Mouse (Mus musculus) kidney, postnatal 0 days (tissue): ENCODE measurements around the gene Wdr90. TPM values are rescaled to one million over a fixed set of nuclear protein-coding genes. Genes with fewer than 3 reads are reported as not detected.

ENCODE experiments used
- ATAC-seq: fragments of 200-750 bp; cut with Nextera tagmentation; replicated peaks from 2 replicates; pipeline ENCODE4 v1.8.0; 2017; ENCODE audit warnings: low read depth, moderate number of reproducible peaks, moderate TSS enrichment, moderate library complexity; ENCODE audit not compliant: low FRiP score
- DNase-seq: peaks from one replicate; pipeline ENCODE4 v3.0.0-alpha.2; 2016; ENCODE audit warnings: low spot score
- H3K27ac ChIP-seq: fragments of 300-500 bp; sonication (generic); 2 replicates; pipeline ENCODE4 v1.5.1; 2014; ENCODE audit warnings: mild to moderate bottlenecking
- H3K27me3 ChIP-seq: fragments of 300-500 bp; sonication (generic); 2 replicates; pipeline ENCODE4 v1.6.1; 2014; ENCODE audit warnings: low read length, mixed read lengths; ENCODE audit not compliant: insufficient read depth
- H3K36me3 ChIP-seq: fragments of 300-500 bp; sonication (generic); 2 replicates; pipeline ENCODE4 v1.6.1; 2014; ENCODE audit warnings: low read length, mixed read lengths; ENCODE audit not compliant: insufficient read depth
- H3K4me1 ChIP-seq: fragments of 300-500 bp; sonication (generic); replicated peaks from 2 replicates; pipeline ENCODE4 v1.6.1; 2014; ENCODE audit warnings: antibody characterized with exemption, low read length, mixed read lengths; ENCODE audit not compliant: insufficient read depth
- H3K4me2 ChIP-seq: fragments of 300-500 bp; sonication (generic); 2 replicates; pipeline ENCODE4 v1.6.1; 2014; ENCODE audit warnings: mild to moderate bottlenecking, low read length, moderate library complexity, mixed read lengths
- H3K4me3 ChIP-seq: fragments of 300-500 bp; sonication (generic); replicated peaks from 2 replicates; pipeline ENCODE4 v1.5.1; 2014; ENCODE audit warnings: low read depth, low read length
- H3K9ac ChIP-seq: fragments of 300-500 bp; sonication (generic); 2 replicates; pipeline ENCODE4 v1.6.1; 2014; ENCODE audit warnings: low read depth, low read length
- H3K9me3 ChIP-seq: fragments of 300-500 bp; sonication (generic); replicated peaks from 2 replicates; pipeline ENCODE4 v1.6.1; 2016; ENCODE audit warnings: low read length, inconsistent platforms, mixed read lengths
- CTCF ChIP-seq: IDR thresholded peaks from 2 replicates; pipeline ENCODE4 v1.5.1; 2016; ENCODE audit warnings: antibody characterized with exemption, low read depth, mild to moderate bottlenecking, moderate library complexity
- WGBS: fragments of 180-500 bp; shearing (Covaris S2); extraction: QIAGEN DNeasy Blood & Tissue Kit; methylation state at CpG from one replicate; pipeline ENCODE4 v1.1.7; 2014; 5-methylcytosine and 5-hydroxymethylcytosine counted together
- polyA plus RNA-seq: library from polyadenylated mRNA; unstranded; fragments of >200 nt; fragmentation: Nextera tagmentation; extraction: Ambion mirVana; gene quantifications from 2 replicates; pipeline ENCODE4 v1.2.1, GENCODE M21; 2015

Wdr90 gene
- polyA plus RNA-seq, 1 experiment from 2014 or later: 10.6 TPM

GRCm38 (mm10) chr17:25879261-25879660 lies 18.0 kb upstream of the Wdr90 start:
- TF ChIP-seq CTCF: peak; percentile 62
- 0 out of 2 replicates have a peak, but pooled peaks cover 21% of the 10 kb centered on the region for H3K36me3 ChIP-seq
- ATAC-seq (no peak), DNase-seq (peak; percentile 31)
- no peak overlapping the region for H3K9ac ChIP-seq
- H3K27me3 ChIP-seq: no peaks in the 10 kb centered on the region
- no peak overlapping the region for H3K4me3 ChIP-seq
- H3K27ac ChIP-seq: no peak overlapping the region
- peaks cover 17% of the 10 kb centered on the region for H3K4me1 ChIP-seq
- WGBS: 56% methylated on average over 4 of the region's 4 CpGs
- H3K4me2 ChIP-seq: no peak overlapping the region
- no peaks in the 10 kb centered on the region for H3K9me3 ChIP-seq

GRCm38 (mm10) chr17:25878611-25879180 lies 17.4 kb upstream of the Wdr90 start:
- H3K36me3 ChIP-seq: 0 out of 2 replicates have a peak, but pooled peaks cover 18% of the 10 kb centered on the region
- no peak overlapping the region for H3K4me3 ChIP-seq
- H3K27ac ChIP-seq: no peak overlapping the region
- no peak for TF ChIP-seq CTCF
- no peak overlapping the region for H3K4me2 ChIP-seq
- peaks cover 17% of the 10 kb centered on the region for H3K4me1 ChIP-seq
- no peak for DNase-seq
- WGBS: 91% methylated on average over 19 of the region's 19 CpGs
- no peaks in the 10 kb centered on the region for H3K9me3 ChIP-seq
- no peaks in the 10 kb centered on the region for H3K27me3 ChIP-seq
- H3K9ac ChIP-seq: no peak overlapping the region
- ATAC-seq: no peak

GRCm38 (mm10) chr17:25877741-25878610 lies 16.7 kb upstream of the Wdr90 start:
- peaks cover 17% of the 10 kb centered on the region for H3K4me1 ChIP-seq
- H3K9me3 ChIP-seq: no peaks in the 10 kb centered on the region
- WGBS: 93% methylated on average over 32 of the region's 32 CpGs
- H3K36me3 ChIP-seq: 0 out of 2 replicates have a peak, but pooled peaks cover 11% of the 10 kb centered on the region
- no peak for DNase-seq
- no peak overlapping the region for H3K4me3 ChIP-seq
- no peak for ATAC-seq
- H3K27me3 ChIP-seq: no peaks in the 10 kb centered on the region
- H3K9ac ChIP-seq: no peak overlapping the region
- no peak for TF ChIP-seq CTCF
- no peak overlapping the region for H3K27ac ChIP-seq
- no peak overlapping the region for H3K4me2 ChIP-seq

GRCm38 (mm10) chr17:25877025-25877424 lies 15.7 kb upstream of the Wdr90 start:
- Histone ChIP-seq H3K9ac (no peak overlapping the region), H3K27me3 (no peaks in the 10 kb centered on the region), H3K4me2 (no peak overlapping the region; the same call in 1 of the 2 replicates), H3K9me3 (no peaks in the 10 kb centered on the region), H3K36me3 (0 out of 2 replicates have a peak, but pooled peaks cover 11% of the 10 kb centered on the region), H3K4me1 (peaks cover 17% of the 10 kb centered on the region), H3K27ac (no peak overlapping the region), H3K4me3 (no peak overlapping the region)
- 95% methylated on average over 3 of the region's 3 CpGs for WGBS
- DNase-seq: no peak
- no peak for ATAC-seq
- TF ChIP-seq CTCF: no peak

- peak overlapping the region; percentile 73 for H3K4me2 ChIP-seq
- peak overlapping the region; percentile 57 for H3K9ac ChIP-seq
- peaks cover 17% of the 10 kb centered on the region for H3K4me1 ChIP-seq
- no peak for TF ChIP-seq CTCF
- H3K9me3 ChIP-seq: no peaks in the 10 kb centered on the region
- 58% methylated on average over 10 of the region's 10 CpGs for WGBS
- DNase-seq (no peak), ATAC-seq (no peak)
- H3K36me3 ChIP-seq: 0 out of 2 replicates have a peak, but pooled peaks cover 11% of the 10 kb centered on the region
- no peaks in the 10 kb centered on the region for H3K27me3 ChIP-seq
- peak overlapping the region; percentile 54 for H3K4me3 ChIP-seq
- H3K27ac ChIP-seq: peak overlapping the region; percentile 84; the same call in 1 of the 2 replicates
These were observed 15.1 kb upstream of the Wdr90 start for GRCm38 (mm10) chr17:25876347-25876915.
